Mouse (Mus musculus): ENCODE measurements at regions not wholly inside any gene's neighbourhood (a gene's known extent, or its start where the extent isn't known, plus 50 kb on each side); places are given as distances from the start of the nearest gene placed in this dataset.

GRCm38 (mm10) chr13:88675835-88676234, 145.4 kb upstream of the Edil3 start:
- TF ChIP-seq CTCF (IDR thresholded peaks at IDR 0.05; ENCODE audit: low read depth) (no peak), EP300 (IDR thresholded peaks at IDR 0.05; ENCODE audit: low read depth) (no peak)
